8 mouse cellular contexts compared by ENCODE assay signal in the genomic region with DNA sequence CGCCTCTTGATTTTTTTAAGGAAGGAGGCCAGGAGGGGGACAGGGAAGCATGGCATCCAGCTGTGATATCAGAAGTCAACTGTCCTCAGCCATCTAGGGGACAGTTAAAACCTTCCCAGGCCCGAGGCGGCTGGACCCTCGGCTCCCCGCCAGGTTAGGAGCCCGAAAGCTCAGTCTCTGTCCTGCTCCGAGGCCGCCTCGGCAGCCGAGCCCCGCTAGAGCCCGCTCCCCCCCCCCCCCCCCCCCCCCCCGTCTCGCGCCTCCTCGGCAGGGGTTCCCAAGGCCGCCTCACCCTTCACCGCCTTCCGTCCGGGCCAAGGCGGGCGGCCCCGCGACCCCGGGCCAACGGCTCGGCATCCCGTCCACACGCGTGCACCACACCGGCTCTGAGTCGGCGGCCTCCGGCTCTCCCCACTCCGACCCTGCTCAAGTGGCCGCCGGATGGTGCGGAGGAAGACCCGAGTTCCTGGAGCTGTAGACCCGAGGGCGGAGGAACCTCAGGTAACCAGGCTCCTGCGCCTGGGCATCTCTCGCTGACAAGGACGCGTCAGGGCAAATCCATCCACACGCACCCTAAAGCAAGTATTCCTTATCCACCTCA. TPM values are rescaled to one million over a fixed set of nuclear protein-coding genes. Genes with fewer than 3 reads are reported as not detected.
DNase-seq lines count a peak whose midpoint lies in the region; ATAC-seq and TF ChIP-seq lines count a peak whose summit lies in the region.

A gene (plus strand): TSS at position 286 of the 601 bp plus-strand sequence.

- peak in 1 of 2 experiments; percentile 12 for DNase-seq in left cerebral cortex, adult 18-20 months (ENCODE audit: low spot score in 2 of 2)
- no peak for DNase-seq in left cerebral cortex, adult 11 months (ENCODE audit: low spot score)
- peak; percentile 66 for DNase-seq in G1E (ENCODE audit: low spot score)
- peak in 1 of 2 experiments; percentile 44 for DNase-seq in layer of hippocampus, postnatal 10 days (ENCODE audit: low spot score in 2 of 2)
- DNase-seq in spleen, postnatal 4 days (ENCODE audit: low spot score in 2 of 2): no peak

- H3K4me1 ChIP-seq in G1E (ENCODE audit: insufficient read depth, low read depth, low read length): peaks cover 22% of the 10 kb centered on the region

- no peak for ATAC-seq in G1E (ENCODE audit: extremely low read depth, insufficient number of reproducible peaks, low FRiP score, poor library complexity, severe bottlenecking)
- ATAC-seq in common myeloid progenitor, adult 5-6 weeks (replicated peaks; ENCODE audit: low read depth, poor library complexity, severe bottlenecking): peak; percentile 50
- peak; percentile 39 for ATAC-seq in granulocyte monocyte progenitor cell, adult 5-6 weeks (replicated peaks; ENCODE audit: poor library complexity, severe bottlenecking)
- ATAC-seq in megakaryocyte-erythroid progenitor cell, adult 5-6 weeks (replicated peaks; ENCODE audit: low FRiP score, low TSS enrichment, poor library complexity, severe bottlenecking): peak; percentile 64

- no peak for TF ChIP-seq CTCF in G1E (IDR thresholded peaks at IDR 0.05; ENCODE audit: low read depth, low read length)

- H3K27me3 ChIP-seq in G1E (ENCODE audit: insufficient read depth, low read length): no peaks in the 10 kb centered on the region

- H3K36me3 ChIP-seq in G1E (replicated peaks): peaks cover 66% of the 10 kb centered on the region

- H3K9me3 ChIP-seq in G1E (replicated peaks): no peaks in the 10 kb centered on the region

- H3K4me3 ChIP-seq in G1E (ENCODE audit: low read depth, low read length): peak within 1 kb of the TSS; percentile 88

RNA-seq across cellular contexts. Expression of the gene that starts here (rescaled TPM):
- total RNA-seq in left cerebral cortex, adult 18-20 months (2021): 10 to 100 TPM; 24.9 to 27.6 TPM
- total RNA-seq in G1E (2014; fragmentation: Nextera tagmentation) (55.2 and 59.0 TPM in 2 replicates), G1E (2017) (52.6 and 55.2 TPM in 2 replicates)
- 46.4 and 48.8 TPM in 2 replicates for polyA plus RNA-seq in G1E (2012)
- 39.1 and 43.6 TPM in 2 replicates for total RNA-seq in common myeloid progenitor, adult 5-6 weeks (2017)
- 35.0 and 59.8 TPM in 2 replicates for total RNA-seq in granulocyte monocyte progenitor cell, adult 5-6 weeks (2014; fragmentation: Nextera tagmentation)
- 42.2 and 51.9 TPM in 2 replicates for total RNA-seq in granulocyte monocyte progenitor cell, adult 5-6 weeks (2017)
- total RNA-seq in layer of hippocampus, postnatal 10 days (2021): 10 to 100 TPM; 26.7 to 29.1 TPM
- total RNA-seq in megakaryocyte-erythroid progenitor cell, adult 5-6 weeks (2014; fragmentation: Nextera tagmentation): 61.2 and 93.3 TPM in 2 replicates
- 61.5 and 75.8 TPM in 2 replicates for total RNA-seq in megakaryocyte-erythroid progenitor cell, adult 5-6 weeks (2017)
